Mouse (Mus musculus): ENCODE results near the gene Ahdc1.

Gene Ahdc1

GRCm38 (mm10) chr4:133055163-133055951 lies 44.3 kb downstream of the Ahdc1 start:
- no peak for DNase-seq (ENCODE audit: low read depth, low spot score)

GRCm38 (mm10) chr4:133056069-133056890 lies 45.2 kb downstream of the Ahdc1 start:
- DNase-seq (ENCODE audit: low read depth, low spot score): no peak

GRCm38 (mm10) chr4:133057389-133058122 lies 46.5 kb downstream of the Ahdc1 start:
- DNase-seq (ENCODE audit: low read depth, low spot score): no peak

GRCm38 (mm10) chr4:133058123-133058453 lies 47.0 kb downstream of the Ahdc1 start:
- DNase-seq (ENCODE audit: low read depth, low spot score): no peak

- no peak for DNase-seq (ENCODE audit: low read depth, low spot score)
Measured at GRCm38 (mm10) chr4:133058513-133059480, 47.7 kb downstream of the Ahdc1 start.

GRCm38 (mm10) chr4:133060702-133061101 lies 49.6 kb downstream of the Ahdc1 start:
- DNase-seq (ENCODE audit: low read depth, low spot score): no peak

- DNase-seq (ENCODE audit: low read depth, low spot score): no peak
Measured at GRCm38 (mm10) chr4:133061798-133062197, 50.7 kb downstream of the Ahdc1 start.

GRCm38 (mm10) chr4:133062286-133062685 lies 51.2 kb downstream of the Ahdc1 start:
- DNase-seq (ENCODE audit: low read depth, low spot score): no peak

GRCm38 (mm10) chr4:133063203-133063602 lies 52.1 kb downstream of the Ahdc1 start:
- no peak for DNase-seq (ENCODE audit: low read depth, low spot score)

- no peak for DNase-seq (ENCODE audit: low read depth, low spot score)
Measured at GRCm38 (mm10) chr4:133063799-133064198, 52.7 kb downstream of the Ahdc1 start.

GRCm38 (mm10) chr4:133064791-133065190 lies 53.7 kb downstream of the Ahdc1 start:
- no peak for DNase-seq (ENCODE audit: low read depth, low spot score)

- no peak for DNase-seq (ENCODE audit: low read depth, low spot score)
Measured at GRCm38 (mm10) chr4:133065894-133066386, 54.9 kb downstream of the Ahdc1 start.

GRCm38 (mm10) chr4:133068400-133069138 lies 57.5 kb downstream of the Ahdc1 start:
- DNase-seq (ENCODE audit: low read depth, low spot score): no peak

- DNase-seq (ENCODE audit: low read depth, low spot score): no peak
Measured at GRCm38 (mm10) chr4:133070388-133070787, 59.3 kb downstream of the Ahdc1 start.

- DNase-seq (ENCODE audit: low read depth, low spot score): no peak
Measured at GRCm38 (mm10) chr4:133070821-133071372, 59.8 kb downstream of the Ahdc1 start.

GRCm38 (mm10) chr4:133073192-133073591 lies 62.1 kb downstream of the Ahdc1 start:
- DNase-seq (ENCODE audit: low read depth, low spot score): no peak

GRCm38 (mm10) chr4:133074070-133074819 lies 63.2 kb downstream of the Ahdc1 start:
- DNase-seq (ENCODE audit: low read depth, low spot score): no peak

GRCm38 (mm10) chr4:133074894-133075572 lies 64.0 kb downstream of the Ahdc1 start:
- DNase-seq (ENCODE audit: low read depth, low spot score): no peak

Data from retina, postnatal 7 days (tissue).